Mouse (Mus musculus) liver, embryonic 11.5 days (tissue): ENCODE data around the gene Olfm2. TPM values are rescaled to one million over a fixed set of nuclear protein-coding genes. Genes with fewer than 3 reads are reported as not detected.

Source experiments
- ATAC-seq: fragments of 200-750 bp; cut with Nextera tagmentation; replicated peaks from 2 replicates; pipeline ENCODE4 v1.8.0; 2017; ENCODE audit warnings: moderate number of reproducible peaks, mild to moderate bottlenecking, moderate TSS enrichment, moderate library complexity; ENCODE audit not compliant: low FRiP score
- DNase-seq: peaks from one replicate; pipeline ENCODE4 v3.0.0-alpha.2; 2017; ENCODE audit warnings: low spot score
- H3K27ac ChIP-seq: fragments of 300-500 bp; sonication (generic); 2 replicates; pipeline ENCODE4 v1.5.1; 2014; ENCODE audit warnings: mild to moderate bottlenecking, low read depth, low read length, control low read depth
- H3K27me3 ChIP-seq: fragments of 300-500 bp; sonication (generic); replicated peaks from 2 replicates; pipeline ENCODE4 v1.6.1; 2014; ENCODE audit warnings: low read length, mixed read lengths; ENCODE audit not compliant: control insufficient read depth, insufficient read depth
- H3K36me3 ChIP-seq: fragments of 300-500 bp; sonication (generic); 2 replicates; pipeline ENCODE4 v1.6.1; 2014; ENCODE audit warnings: mild to moderate bottlenecking, low read length, moderate library complexity, mixed read lengths; ENCODE audit not compliant: control insufficient read depth, insufficient read depth
- H3K4me1 ChIP-seq: fragments of 300-500 bp; sonication (generic); replicated peaks from 2 replicates; pipeline ENCODE4 v1.6.1; 2014; ENCODE audit warnings: low read length, mixed read lengths; ENCODE audit not compliant: control insufficient read depth, insufficient read depth
- H3K4me2 ChIP-seq: fragments of 300-500 bp; sonication (generic); 2 replicates; pipeline ENCODE4 v1.6.1; 2014; ENCODE audit warnings: mild to moderate bottlenecking, control low read depth, moderate library complexity
- H3K4me3 ChIP-seq: fragments of 300-500 bp; sonication (generic); 2 replicates; pipeline ENCODE4 v1.5.1; 2014; ENCODE audit warnings: low read depth, low read length, control low read depth
- H3K9ac ChIP-seq: fragments of 300-500 bp; sonication (generic); 2 replicates; pipeline ENCODE4 v1.6.1; 2014; ENCODE audit warnings: low read depth, low read length, control low read depth
- H3K9me3 ChIP-seq: fragments of 300-500 bp; sonication (generic); 2 replicates; pipeline ENCODE4 v1.6.1; 2016; ENCODE audit warnings: low read length, inconsistent platforms, mixed read lengths; ENCODE audit not compliant: control insufficient read depth
- WGBS: fragments of 180-500 bp; shearing (Covaris S2); extraction: QIAGEN DNeasy Blood & Tissue Kit; methylation state at CpG from one replicate; pipeline ENCODE4 v1.1.7; 2014; 5-methylcytosine and 5-hydroxymethylcytosine counted together
- polyA plus RNA-seq: library from polyadenylated mRNA; unstranded; fragments of >200 nt; fragmentation: Nextera tagmentation; extraction: Ambion mirVana; gene quantifications from 2 replicates; pipeline ENCODE4 v1.2.1, GENCODE M21; 2014

Gene Olfm2
- polyA plus RNA-seq, 1 experiment from 2014 or later = 1.3 TPM

- ATAC-seq (no peak), DNase-seq (no peak)
- H3K9me3 ChIP-seq = no peaks in the 10 kb centered on the region
- H3K36me3 ChIP-seq = no peaks in the 10 kb centered on the region
- peaks cover 17% of the 10 kb centered on the region for H3K27me3 ChIP-seq
- H3K4me2 ChIP-seq = no peak overlapping the region
- H3K27ac ChIP-seq = no peak overlapping the region
- whole genome bisulfite sequencing = 41% methylated on average over 8 of the region's 8 CpGs
- H3K4me1 ChIP-seq = peaks cover 8% of the 10 kb centered on the region; the same call in 1 of the 2 replicates
- H3K9ac ChIP-seq = no peak overlapping the region
- H3K4me3 ChIP-seq = no peak overlapping the region
These were observed 7.7 kb downstream of the Olfm2 start for GRCm38 (mm10) chr9:20738251-20738999.

DNA sequence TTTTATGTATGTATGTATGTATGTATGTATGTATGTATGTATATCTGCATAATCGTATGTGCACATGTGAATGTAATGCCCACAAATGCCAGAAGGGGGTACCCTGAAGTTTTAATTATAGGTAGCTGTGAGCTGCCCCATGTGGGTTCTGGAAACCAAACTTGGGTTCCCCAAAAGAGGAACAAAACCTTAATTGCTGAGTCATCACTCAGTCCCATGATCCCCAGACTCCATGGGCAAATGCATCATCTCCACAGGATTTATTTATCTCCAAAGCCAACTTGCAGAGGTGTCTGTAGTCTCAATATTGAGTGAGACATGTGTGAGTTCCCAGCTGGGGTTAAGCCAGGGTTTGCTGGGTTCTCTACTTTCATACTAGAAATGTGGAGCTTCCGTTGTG, 8.9 kb downstream of the Olfm2 start:
- no peak overlapping the region for H3K4me2 ChIP-seq
- ATAC-seq = no peak
- 84% methylated on average over 2 of the region's 2 CpGs for WGBS

DNA sequence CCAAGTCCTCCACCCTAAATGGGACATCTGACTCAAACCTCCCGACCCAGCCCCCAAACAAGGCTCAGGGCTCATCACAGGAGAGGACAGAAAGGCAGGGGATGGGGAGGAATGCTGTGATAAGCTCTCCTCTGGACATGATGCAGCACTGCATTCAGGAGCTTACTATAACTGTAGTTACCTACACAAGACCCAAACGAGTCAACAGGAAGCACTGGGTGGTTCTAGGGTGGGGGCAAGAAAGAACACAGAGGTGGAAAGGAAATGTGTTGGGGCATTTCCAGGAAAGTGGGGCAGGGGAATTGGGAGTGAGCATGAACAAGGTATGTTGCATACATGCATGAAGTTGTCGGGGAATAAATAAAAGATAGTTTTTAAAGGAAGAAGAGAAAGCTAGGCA, 11.5 kb downstream of the Olfm2 start:
- WGBS = 60% methylated on average over 3 of the region's 3 CpGs
- no peak overlapping the region for H3K4me3 ChIP-seq
- H3K9me3 ChIP-seq = no peaks in the 10 kb centered on the region
- DNase-seq = no peak
- peaks cover 17% of the 10 kb centered on the region for H3K27me3 ChIP-seq
- no peak overlapping the region for H3K4me2 ChIP-seq
- no peak overlapping the region for H3K9ac ChIP-seq
- ATAC-seq = no peak
- H3K27ac ChIP-seq = no peak overlapping the region
- H3K4me1 ChIP-seq = 0 out of 2 replicates have a peak, but pooled peaks cover 3% of the 10 kb centered on the region
- H3K36me3 ChIP-seq = no peaks in the 10 kb centered on the region

More for the DNA sequence above, 8.9 kb downstream of the Olfm2 start:
- Histone ChIP-seq H3K9me3 (no peaks in the 10 kb centered on the region), H3K27me3 (peaks cover 12% of the 10 kb centered on the region), H3K27ac (no peak overlapping the region), H3K4me1 (peaks cover 8% of the 10 kb centered on the region; the same call in 1 of the 2 replicates), H3K36me3 (no peaks in the 10 kb centered on the region), H3K4me3 (no peak overlapping the region), H3K9ac (no peak overlapping the region)
- no peak for DNase-seq

DNA sequence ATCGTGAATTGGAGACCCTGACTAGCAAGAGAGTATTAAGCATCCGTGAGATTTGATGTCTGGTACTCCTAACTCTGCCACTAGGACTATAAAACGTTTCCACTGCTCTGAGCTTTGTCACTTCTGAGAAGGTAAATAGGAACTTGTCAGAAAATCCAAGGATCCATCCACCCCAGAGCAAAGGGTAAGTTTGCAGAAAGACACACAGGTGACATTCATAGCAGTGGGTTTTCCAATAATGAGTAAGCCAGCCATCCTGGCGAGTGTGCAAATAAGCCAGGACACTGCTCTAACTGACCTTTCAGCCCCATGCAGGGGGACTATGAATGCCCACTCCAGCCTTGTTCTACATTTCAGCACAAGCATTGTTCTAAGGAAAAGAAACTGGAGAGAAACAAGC, 14.4 kb downstream of the Olfm2 start:
- Histone ChIP-seq H3K4me1 (peaks cover 8% of the 10 kb centered on the region), H3K4me2 (no peak overlapping the region), H3K36me3 (no peaks in the 10 kb centered on the region), H3K9ac (no peak overlapping the region), H3K27me3 (peaks cover 36% of the 10 kb centered on the region), H3K4me3 (no peak overlapping the region), H3K9me3 (no peaks in the 10 kb centered on the region), H3K27ac (no peak overlapping the region)
- no peak for DNase-seq
- WGBS = 49% methylated on average over 4 of the region's 4 CpGs
- no peak for ATAC-seq

DNA sequence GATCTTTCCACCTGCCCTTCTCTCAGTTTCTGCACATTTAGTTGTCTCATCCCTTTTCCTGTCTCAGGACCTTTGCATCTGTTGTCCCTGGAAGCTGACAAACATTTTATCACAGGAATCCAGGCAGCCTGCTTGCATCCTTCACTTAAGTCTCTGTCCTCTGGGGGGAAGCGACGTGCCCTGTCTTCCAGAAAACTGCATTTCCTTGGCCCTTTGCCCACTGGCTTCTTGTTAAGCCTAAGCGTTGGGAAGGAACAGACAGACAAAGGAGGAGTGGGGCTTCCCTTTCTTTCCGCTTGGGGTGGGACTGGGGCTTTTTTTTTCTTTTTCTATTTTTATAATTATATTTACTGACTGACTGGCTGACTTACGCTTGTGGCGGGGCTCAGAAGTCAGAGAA, 16.7 kb downstream of the Olfm2 start:
- Histone ChIP-seq H3K27me3 (peaks cover 60% of the 10 kb centered on the region), H3K4me3 (no peak overlapping the region), H3K9ac (no peak overlapping the region), H3K27ac (no peak overlapping the region), H3K4me2 (no peak overlapping the region), H3K4me1 (peaks cover 5% of the 10 kb centered on the region), H3K36me3 (no peaks in the 10 kb centered on the region), H3K9me3 (no peaks in the 10 kb centered on the region)
- ATAC-seq (no peak), DNase-seq (no peak)
- WGBS = 56% methylated on average over 6 of the region's 6 CpGs

GRCm38 (mm10) chr9:20727601-20728113, 18.5 kb downstream of the Olfm2 start:
- Histone ChIP-seq H3K9ac (no peak overlapping the region), H3K27me3 (peaks cover 66% of the 10 kb centered on the region)

DNA sequence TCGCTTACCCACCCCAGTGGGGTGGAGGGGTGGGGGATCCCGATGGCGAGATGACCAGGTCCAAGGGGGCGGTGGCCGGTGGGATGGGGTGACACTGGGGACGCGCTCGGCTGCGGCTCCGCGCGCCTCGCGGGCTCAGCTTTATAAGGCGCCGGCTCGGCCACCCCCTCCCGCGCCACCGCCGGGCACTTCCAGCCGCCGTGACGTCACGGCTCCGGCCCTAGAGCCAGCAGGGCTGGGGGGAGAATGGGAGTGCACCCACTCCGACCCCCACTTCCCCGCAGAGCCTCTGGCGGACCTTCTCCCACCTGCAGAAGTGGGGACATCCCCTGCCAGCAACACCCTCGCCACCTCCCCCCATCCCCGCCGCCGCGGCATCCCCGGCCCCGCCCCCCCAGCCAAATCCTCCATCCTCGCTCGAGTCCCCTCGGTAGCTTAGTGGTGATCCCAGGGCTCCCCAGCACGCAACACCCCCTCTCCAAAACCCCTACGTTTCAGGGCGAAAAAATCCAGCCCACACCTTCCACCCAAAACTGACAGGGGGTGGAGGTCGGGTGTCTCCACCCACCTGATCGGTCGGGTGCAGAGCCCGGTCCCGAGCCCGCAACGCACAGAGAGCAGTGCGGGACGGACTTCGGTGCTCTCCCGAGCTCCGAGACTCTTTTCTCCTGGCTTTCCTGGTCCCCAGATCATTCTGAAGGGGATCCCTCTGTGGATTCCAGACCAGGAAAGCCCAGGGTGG, 19.1 kb downstream of the Olfm2 start:
- Histone ChIP-seq H3K4me2 (peak overlapping the region; percentile 82), H3K36me3 (no peaks in the 10 kb centered on the region), H3K9me3 (no peaks in the 10 kb centered on the region), H3K27ac (no peak overlapping the region), H3K27me3 (peaks cover 66% of the 10 kb centered on the region), H3K4me3 (peak overlapping the region; percentile 49), H3K9ac (peak overlapping the region; percentile 30; the same call in 1 of the 2 replicates), H3K4me1 (peaks cover 5% of the 10 kb centered on the region)
- ATAC-seq (0 out of 2 replicates have a peak, but pooled peaks have one; percentile 16), DNase-seq (no peak)
- 2% methylated on average over 54 of the region's 54 CpGs for WGBS

More at GRCm38 (mm10) chr9:20727601-20728113, 18.5 kb downstream of the Olfm2 start:
- Histone ChIP-seq H3K27ac (no peak overlapping the region), H3K4me1 (peaks cover 5% of the 10 kb centered on the region), H3K4me3 (peak overlapping the region; percentile 49), H3K4me2 (peak overlapping the region; percentile 82), H3K9me3 (no peaks in the 10 kb centered on the region), H3K36me3 (no peaks in the 10 kb centered on the region)
- peak; percentile 55 for DNase-seq
- under 1% methylated on average over 46 of the region's 46 CpGs for WGBS
- no peak; the same call in 1 of the 2 replicates for ATAC-seq

GRCm38 (mm10) chr9:20726134-20726858, 19.9 kb downstream of the Olfm2 start:
- no peak for DNase-seq
- no peak; the same call in 1 of the 2 replicates for ATAC-seq
- Histone ChIP-seq H3K9ac (no peak overlapping the region), H3K36me3 (no peaks in the 10 kb centered on the region), H3K4me2 (peak overlapping the region; percentile 82), H3K27me3 (peaks cover 66% of the 10 kb centered on the region), H3K9me3 (no peaks in the 10 kb centered on the region), H3K4me3 (peak overlapping the region; percentile 49), H3K4me1 (peaks cover 5% of the 10 kb centered on the region), H3K27ac (no peak overlapping the region)
- WGBS = 3% methylated on average over 42 of the region's 42 CpGs
